Mouse (Mus musculus) stomach, embryonic 16.5 days (tissue): ENCODE results near the gene Bcat1. TPM values are rescaled to one million over a fixed set of nuclear protein-coding genes. Genes with fewer than 3 reads are reported as not detected.

Experiments used
- ATAC-seq: fragments of 200-750 bp; cut with Nextera tagmentation; 2 replicates; pipeline ENCODE4 v1.8.0; 2017; ENCODE audit warnings: moderate number of reproducible peaks, moderate TSS enrichment; ENCODE audit not compliant: insufficient read depth, low FRiP score
- H3K27ac ChIP-seq: fragments of 300-500 bp; sonication (generic); 2 replicates; pipeline ENCODE4 v1.5.1; 2014; ENCODE audit warnings: low read length
- H3K27me3 ChIP-seq: fragments of 300-500 bp; sonication (generic); 2 replicates; pipeline ENCODE4 v1.6.1; 2014; ENCODE audit warnings: low read length, control low read depth, mixed read lengths; ENCODE audit not compliant: control insufficient read depth, insufficient read depth
- H3K36me3 ChIP-seq: fragments of 300-500 bp; sonication (generic); 2 replicates; pipeline ENCODE4 v1.6.1; 2014; ENCODE audit warnings: low read length; ENCODE audit not compliant: control insufficient read depth, insufficient read depth
- H3K4me1 ChIP-seq: fragments of 300-500 bp; sonication (generic); 2 replicates; pipeline ENCODE4 v1.6.1; 2014; ENCODE audit warnings: low read length, control low read depth, mixed read lengths; ENCODE audit not compliant: control insufficient read depth, insufficient read depth
- H3K4me2 ChIP-seq: fragments of 300-500 bp; sonication (generic); 2 replicates; pipeline ENCODE4 v1.6.1; 2014; ENCODE audit warnings: low read depth, low read length, mixed read lengths
- H3K4me3 ChIP-seq: fragments of 300-500 bp; sonication (generic); replicated peaks from 2 replicates; pipeline ENCODE4 v1.5.1; 2014; ENCODE audit warnings: mild to moderate bottlenecking, low read length
- H3K9ac ChIP-seq: fragments of 300-500 bp; sonication (generic); 2 replicates; pipeline ENCODE4 v1.6.1; 2014; ENCODE audit warnings: low read length
- H3K9me3 ChIP-seq: fragments of 300-500 bp; sonication (generic); replicated peaks from 2 replicates; pipeline ENCODE4 v1.6.1; 2016; ENCODE audit warnings: low read length, control low read depth; ENCODE audit not compliant: control insufficient read depth
- WGBS: fragments of 180-500 bp; shearing (Covaris S2); extraction: QIAGEN DNeasy Blood & Tissue Kit; methylation state at CpG from one replicate; pipeline ENCODE4 v1.1.7; 2014; 5-methylcytosine and 5-hydroxymethylcytosine counted together
- polyA plus RNA-seq: library from polyadenylated mRNA; unstranded; fragments of >200 nt; fragmentation: Nextera tagmentation; extraction: Ambion mirVana; gene quantifications from 2 replicates; pipeline ENCODE4 v1.2.1, GENCODE M21; 2015

Gene Bcat1
- polyA plus RNA-seq, 1 experiment from 2014 or later: 15.9 TPM

DNA sequence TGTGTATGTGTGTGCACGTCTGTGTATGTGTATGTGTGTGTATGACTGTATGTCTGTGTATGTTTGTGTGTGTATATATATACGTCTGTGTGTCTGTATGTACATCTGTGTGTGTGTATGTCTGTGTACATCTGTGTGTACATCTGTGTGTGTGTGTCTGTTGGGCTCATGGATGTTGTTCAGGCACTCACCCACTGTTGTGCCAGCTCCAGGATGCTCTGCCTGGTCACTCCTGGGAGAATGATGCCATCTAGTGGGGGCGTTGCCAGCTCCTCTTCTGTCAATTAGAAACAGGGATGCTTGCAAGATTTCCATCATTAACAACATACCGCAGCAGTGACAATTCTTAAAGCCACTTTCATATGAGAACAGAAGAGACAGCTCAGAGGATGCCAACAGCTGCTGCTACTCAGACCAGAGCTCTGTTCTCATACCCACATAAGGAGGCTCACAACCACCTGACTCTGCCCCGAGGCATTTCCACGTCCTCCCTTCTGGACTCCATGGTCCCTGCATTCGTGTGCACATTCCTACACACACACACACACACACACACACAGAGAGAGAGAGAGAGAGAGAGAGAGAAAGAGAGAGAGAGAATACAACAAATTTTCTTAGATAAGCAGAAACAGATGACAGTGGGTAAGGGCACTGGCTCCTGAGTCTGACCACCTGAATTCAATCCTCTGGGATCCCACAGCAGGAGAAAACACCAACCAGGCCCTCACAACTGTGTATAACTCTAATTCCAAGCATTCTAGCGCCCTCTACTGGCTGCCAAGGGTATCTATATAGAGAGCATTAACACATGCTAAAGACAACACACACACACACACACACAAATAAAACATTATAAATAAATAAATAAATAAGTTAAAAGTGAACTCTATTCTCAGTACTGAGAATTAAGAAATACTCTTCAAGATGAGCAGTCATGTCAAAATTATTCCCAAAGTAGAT lies 65.8 kb downstream of the Bcat1 start:
- ATAC-seq: no peak
- Histone ChIP-seq H3K4me2 (no peak overlapping the region), H3K27ac (no peak overlapping the region), H3K4me1 (no peaks in the 10 kb centered on the region), H3K9ac (no peak overlapping the region), H3K4me3 (no peak overlapping the region), H3K9me3 (0 out of 2 replicates have a peak, but pooled peaks cover under 1% of the 10 kb centered on the region), H3K27me3 (no peaks in the 10 kb centered on the region), H3K36me3 (no peaks in the 10 kb centered on the region)
- WGBS: 71% methylated on average over 8 of the region's 8 CpGs

DNA sequence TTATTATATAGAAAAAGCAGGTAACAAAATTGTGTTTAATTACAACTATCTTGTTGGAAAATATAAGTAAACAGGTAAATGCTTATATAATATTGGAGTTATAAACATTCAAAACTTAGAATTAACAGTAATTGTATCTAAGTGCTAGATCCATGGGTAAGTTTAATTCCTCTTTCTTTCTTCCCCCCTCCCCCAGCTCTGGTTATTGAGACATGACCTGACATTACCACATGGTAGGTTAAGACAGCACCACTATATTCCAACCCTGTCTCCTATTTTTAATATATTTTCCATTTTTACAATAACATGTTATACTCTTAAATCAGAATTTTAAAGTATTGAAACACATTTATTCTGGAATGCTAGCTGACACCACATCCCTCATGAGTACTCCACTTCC lies 72.5 kb downstream of the Bcat1 start:
- no peaks in the 10 kb centered on the region for H3K27me3 ChIP-seq
- H3K4me3 ChIP-seq: no peak overlapping the region
- no peaks in the 10 kb centered on the region for H3K36me3 ChIP-seq
- H3K27ac ChIP-seq: no peak overlapping the region
- no peak overlapping the region for H3K4me2 ChIP-seq
- no peak for ATAC-seq
- H3K9ac ChIP-seq: no peak overlapping the region
- no peaks in the 10 kb centered on the region for H3K9me3 ChIP-seq
- H3K4me1 ChIP-seq: no peaks in the 10 kb centered on the region

DNA sequence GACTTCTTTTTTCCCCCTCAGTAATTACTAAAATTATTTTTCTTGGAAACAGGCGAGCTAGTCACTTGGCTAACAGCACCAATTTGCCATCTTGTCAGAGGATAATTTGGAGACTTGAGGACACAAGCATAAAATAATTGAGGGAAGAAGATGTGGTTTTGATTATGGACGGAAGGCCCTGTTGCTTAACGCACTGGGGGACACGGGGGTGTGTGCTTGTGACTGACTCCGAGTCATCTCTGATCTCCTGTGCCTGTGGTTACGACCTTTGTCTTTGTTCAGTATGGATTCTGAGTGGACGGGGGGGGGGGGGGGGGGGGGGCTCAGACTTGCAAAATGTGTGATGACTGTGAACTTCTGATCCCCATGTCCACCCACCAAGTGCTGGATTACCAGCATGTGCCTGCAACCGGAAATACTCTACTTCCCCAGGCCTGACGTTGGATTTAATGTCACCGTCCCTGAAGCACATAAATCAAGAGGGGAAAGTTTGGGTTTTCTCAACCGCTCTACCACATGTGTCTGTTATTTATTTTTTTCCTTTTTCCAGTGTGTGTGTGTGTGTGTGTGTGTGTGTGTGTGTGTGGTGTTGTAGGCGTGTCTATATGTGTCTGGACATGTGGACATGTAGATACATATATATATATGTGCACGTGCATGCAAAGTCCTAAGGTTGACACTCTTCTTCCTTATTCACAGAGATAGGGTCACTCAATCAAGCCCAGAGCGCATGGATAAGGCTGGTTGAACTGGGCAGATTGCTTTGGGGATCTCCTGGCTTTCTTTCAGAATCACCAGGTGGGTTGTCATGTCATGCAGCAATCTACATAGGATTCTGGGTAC lies 73.7 kb downstream of the Bcat1 start:
- Histone ChIP-seq H3K27me3 (no peaks in the 10 kb centered on the region), H3K4me2 (no peak overlapping the region), H3K36me3 (no peaks in the 10 kb centered on the region), H3K27ac (no peak overlapping the region), H3K9me3 (no peaks in the 10 kb centered on the region), H3K4me1 (no peaks in the 10 kb centered on the region), H3K4me3 (no peak overlapping the region), H3K9ac (no peak overlapping the region)
- WGBS: 69% methylated on average over 14 of the region's 14 CpGs
- no peak for ATAC-seq

DNA sequence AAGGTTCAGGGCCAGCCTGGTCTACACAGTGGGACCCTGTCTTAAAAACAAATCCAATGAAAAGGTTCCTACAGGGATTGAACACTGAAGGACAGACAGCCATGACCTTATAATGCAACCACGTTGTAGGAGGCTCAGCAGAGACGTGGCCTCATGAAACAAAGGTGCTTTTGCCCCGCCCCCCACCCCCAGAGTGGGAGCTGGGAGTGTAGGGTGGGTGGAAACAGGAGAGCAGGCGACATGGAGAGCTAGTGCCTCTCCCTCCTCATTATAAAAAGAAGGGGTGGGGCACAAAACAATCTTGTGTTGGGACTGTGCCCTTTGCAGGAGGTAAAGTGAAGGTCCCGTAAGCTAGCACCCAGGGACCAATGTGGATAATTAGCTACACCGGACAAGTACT lies 74.5 kb downstream of the Bcat1 start:
- peak; percentile 64; the same call in 1 of the 2 replicates for ATAC-seq
- Histone ChIP-seq H3K4me2 (no peak overlapping the region), H3K9me3 (no peaks in the 10 kb centered on the region), H3K27ac (no peak overlapping the region), H3K4me1 (no peaks in the 10 kb centered on the region), H3K36me3 (no peaks in the 10 kb centered on the region), H3K4me3 (no peak overlapping the region), H3K9ac (no peak overlapping the region), H3K27me3 (no peaks in the 10 kb centered on the region)
- 58% methylated on average over 6 of the region's 6 CpGs for WGBS

DNA sequence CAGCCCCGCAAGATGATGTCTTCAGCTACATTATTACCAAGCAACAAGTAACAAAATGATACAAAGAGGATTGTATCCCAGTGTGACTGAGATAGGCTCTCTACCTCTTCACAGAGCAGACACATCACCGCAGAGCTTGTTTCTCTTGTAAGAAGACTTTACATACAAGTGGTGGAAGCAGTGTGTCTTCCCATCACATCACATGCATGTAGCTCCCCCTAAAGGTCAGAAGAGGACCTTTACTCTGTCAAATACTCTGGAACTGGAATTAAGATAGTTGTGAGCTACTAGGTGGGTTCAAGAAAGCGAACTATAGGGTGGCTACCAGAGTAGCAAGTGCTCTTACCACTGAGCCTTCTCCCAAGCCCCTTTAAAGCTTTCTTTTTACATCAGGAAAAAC lies 78.8 kb downstream of the Bcat1 start:
- H3K27ac ChIP-seq: no peak overlapping the region
- ATAC-seq: no peak
- H3K4me1 ChIP-seq: no peaks in the 10 kb centered on the region
- H3K4me2 ChIP-seq: no peak overlapping the region
- no peaks in the 10 kb centered on the region for H3K27me3 ChIP-seq
- no peak overlapping the region for H3K9ac ChIP-seq
- no peak overlapping the region for H3K4me3 ChIP-seq
- WGBS: 83% methylated on average over 3 of the region's 3 CpGs
- H3K9me3 ChIP-seq: no peaks in the 10 kb centered on the region
- H3K36me3 ChIP-seq: no peaks in the 10 kb centered on the region

DNA sequence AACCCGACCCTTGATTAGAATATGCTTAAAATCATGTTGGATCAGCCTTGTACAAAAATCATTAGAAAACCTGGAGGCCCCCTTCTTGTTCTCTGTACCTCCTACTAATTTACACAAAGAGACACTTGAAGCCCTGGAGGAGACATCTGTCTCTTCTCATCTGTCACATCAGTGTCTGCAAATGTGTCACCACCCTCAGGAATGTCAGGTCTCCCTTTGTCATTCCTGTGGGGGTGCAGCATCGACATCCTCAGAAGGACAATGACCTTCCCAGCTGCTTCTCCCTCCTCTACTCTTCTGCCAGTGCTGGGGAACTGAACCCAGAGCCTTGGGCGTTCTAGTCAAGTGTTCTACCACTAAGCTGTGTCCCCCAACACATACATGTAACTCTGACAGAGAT lies 83.9 kb downstream of the Bcat1 start:
- Histone ChIP-seq H3K4me3 (no peak overlapping the region), H3K4me2 (no peak overlapping the region), H3K27ac (no peak overlapping the region), H3K4me1 (no peaks in the 10 kb centered on the region), H3K27me3 (no peaks in the 10 kb centered on the region), H3K9ac (no peak overlapping the region), H3K36me3 (no peaks in the 10 kb centered on the region), H3K9me3 (no peaks in the 10 kb centered on the region)
- ATAC-seq: no peak
- WGBS: 57% methylated on average over 3 of the region's 3 CpGs

DNA sequence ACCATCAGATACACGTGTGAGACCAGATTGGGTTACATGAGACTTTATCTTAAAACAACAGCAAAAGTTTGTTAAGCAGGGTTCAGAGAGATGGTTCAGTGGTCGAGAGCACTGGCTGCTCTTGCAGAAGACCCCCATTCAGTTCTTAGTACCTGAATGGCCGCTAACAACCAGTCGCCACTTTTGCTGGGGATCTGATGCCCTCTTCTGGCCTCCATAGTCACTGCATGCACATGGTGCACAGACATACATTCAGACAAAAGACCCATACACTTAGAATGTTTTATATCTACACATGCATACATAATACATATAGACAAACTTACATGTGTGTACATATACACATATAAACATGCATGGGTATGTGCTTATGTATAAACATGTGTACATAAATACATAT lies 86.8 kb downstream of the Bcat1 start:
- 83% methylated on average over 4 of the region's 4 CpGs for WGBS
- no peak for ATAC-seq

DNA sequence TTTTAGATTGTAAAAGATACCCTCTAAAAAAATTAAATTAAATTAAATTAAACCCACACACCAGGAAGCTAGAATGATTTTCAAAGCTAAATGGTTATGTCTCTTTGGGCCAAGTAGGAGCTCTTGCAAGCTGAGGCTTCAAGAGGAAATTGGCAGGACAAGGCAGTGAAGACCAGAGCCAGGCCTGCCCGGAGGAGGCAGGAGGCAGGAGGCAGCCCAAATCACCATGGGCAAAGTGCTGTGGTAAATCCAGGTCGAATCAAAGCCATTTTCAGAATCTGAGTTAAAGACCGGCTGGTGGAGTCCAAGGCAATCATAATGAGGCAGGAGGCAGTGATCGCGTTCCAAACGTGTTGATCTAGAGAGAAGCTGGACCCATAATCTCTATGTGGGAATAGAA lies 88.3 kb downstream of the Bcat1 start:
- no peak overlapping the region for H3K4me2 ChIP-seq
- 87% methylated on average over 6 of the region's 6 CpGs for WGBS
- no peaks in the 10 kb centered on the region for H3K9me3 ChIP-seq
- ATAC-seq: no peak
- H3K27me3 ChIP-seq: no peaks in the 10 kb centered on the region
- H3K4me1 ChIP-seq: no peaks in the 10 kb centered on the region
- no peak overlapping the region for H3K9ac ChIP-seq
- no peak overlapping the region for H3K27ac ChIP-seq
- H3K4me3 ChIP-seq: no peak overlapping the region
- no peaks in the 10 kb centered on the region for H3K36me3 ChIP-seq

More for the DNA sequence above, 86.8 kb downstream of the Bcat1 start:
- no peaks in the 10 kb centered on the region for H3K4me1 ChIP-seq
- no peaks in the 10 kb centered on the region for H3K9me3 ChIP-seq
- no peak overlapping the region for H3K27ac ChIP-seq
- no peaks in the 10 kb centered on the region for H3K36me3 ChIP-seq
- no peak overlapping the region for H3K4me3 ChIP-seq
- H3K27me3 ChIP-seq: no peaks in the 10 kb centered on the region
- no peak overlapping the region for H3K9ac ChIP-seq
- no peak overlapping the region for H3K4me2 ChIP-seq

DNA sequence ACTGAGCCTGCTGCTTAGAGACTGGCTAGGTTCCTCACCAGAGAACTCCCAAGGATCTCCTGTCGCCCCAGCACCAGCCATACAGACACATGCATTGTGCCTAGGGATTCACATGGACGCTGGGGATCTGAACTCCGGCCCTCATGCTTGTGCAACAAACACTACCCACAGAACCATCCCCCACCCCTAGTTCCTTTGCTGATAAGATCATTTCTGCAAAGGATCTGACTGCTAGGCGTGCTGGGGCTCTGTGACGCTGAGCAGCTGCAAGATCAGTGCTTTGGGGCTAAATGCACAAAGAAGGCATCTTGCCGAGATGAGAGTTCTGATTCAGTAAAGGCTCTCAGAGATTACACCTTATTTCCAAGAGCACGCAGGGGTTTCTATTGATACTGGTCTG lies 88.8 kb downstream of the Bcat1 start:
- WGBS: 69% methylated on average over 7 of the region's 7 CpGs
- Histone ChIP-seq H3K9ac (no peak overlapping the region), H3K4me3 (no peak overlapping the region), H3K9me3 (no peaks in the 10 kb centered on the region), H3K36me3 (no peaks in the 10 kb centered on the region), H3K27ac (no peak overlapping the region), H3K27me3 (no peaks in the 10 kb centered on the region), H3K4me2 (no peak overlapping the region), H3K4me1 (no peaks in the 10 kb centered on the region)
- ATAC-seq: no peak
